Mouse (Mus musculus): Measurements from ENCODE around the gene Ufsp2. TPM values are rescaled to one million over a fixed set of nuclear protein-coding genes. Genes with fewer than 3 reads are reported as not detected.

Ufsp2 gene
- total and polyA plus RNA-seq, 3 experiments = 12.1 to 25.9 (median 25.3) TPM

DNA sequence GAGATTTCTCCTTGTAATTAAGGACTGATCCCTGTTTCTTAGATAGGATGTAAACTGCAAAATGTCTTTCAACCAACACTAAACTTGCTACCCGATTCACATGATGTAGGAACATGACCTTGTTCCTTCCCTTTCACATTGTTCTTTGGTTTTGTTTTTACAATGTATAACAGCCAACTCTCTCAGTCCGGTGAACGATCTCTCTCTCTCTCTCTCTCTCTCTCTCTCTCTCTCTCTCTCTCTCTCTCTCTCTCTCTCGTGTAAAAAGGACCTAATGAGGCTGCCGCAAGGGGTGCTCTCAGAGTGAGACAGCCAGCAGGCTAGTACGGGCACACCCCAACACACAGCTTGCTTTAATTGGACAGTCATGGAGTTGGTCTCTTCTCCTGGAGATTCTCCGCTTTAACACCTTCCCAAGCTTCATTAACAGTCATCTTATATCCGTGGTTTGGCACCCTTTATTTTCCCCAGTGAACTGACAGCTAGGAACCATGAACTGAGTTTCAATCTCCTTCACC lies 1.3 kb upstream of the Ufsp2 start:
- 60% methylated on average over 8 of the region's 8 CpGs for WGBS
- H3K9ac ChIP-seq (ENCODE audit: low read depth, low read length) = no peak overlapping the region
- intact Hi-C loops (cut with DNase I) = no loop called here
- no peaks in the 10 kb centered on the region for H3K79me2 ChIP-seq (replicated peaks; ENCODE audit: control insufficient read depth, insufficient read depth, low read length)
- peaks cover 1% of the 10 kb centered on the region; the same call in 1 of the 2 replicates for H3K4me1 ChIP-seq (ENCODE audit: control insufficient read depth, insufficient read depth, low read length)
- no peak overlapping the region for H3K27ac ChIP-seq
- no peaks in the 10 kb centered on the region for H3K36me3 ChIP-seq (ENCODE audit: control insufficient read depth, insufficient read depth, low read length)
- no peak for DNase-seq
- no peak overlapping the region for H3K4me3 ChIP-seq
- TF ChIP-seq POLR2A (IDR thresholded peaks at IDR 0.05; ENCODE audit: insufficient read depth, low read depth, low read length) = no peak
- TF ChIP-seq CTCF (IDR thresholded peaks at IDR 0.05) = no peak
- no peak for TF ChIP-seq EP300 (IDR thresholded peaks at IDR 0.05; ENCODE audit: insufficient read depth, low read depth, low read length)
- no peaks in the 10 kb centered on the region for H3K27me3 ChIP-seq (ENCODE audit: control insufficient read depth, insufficient read depth, low read length)

DNA sequence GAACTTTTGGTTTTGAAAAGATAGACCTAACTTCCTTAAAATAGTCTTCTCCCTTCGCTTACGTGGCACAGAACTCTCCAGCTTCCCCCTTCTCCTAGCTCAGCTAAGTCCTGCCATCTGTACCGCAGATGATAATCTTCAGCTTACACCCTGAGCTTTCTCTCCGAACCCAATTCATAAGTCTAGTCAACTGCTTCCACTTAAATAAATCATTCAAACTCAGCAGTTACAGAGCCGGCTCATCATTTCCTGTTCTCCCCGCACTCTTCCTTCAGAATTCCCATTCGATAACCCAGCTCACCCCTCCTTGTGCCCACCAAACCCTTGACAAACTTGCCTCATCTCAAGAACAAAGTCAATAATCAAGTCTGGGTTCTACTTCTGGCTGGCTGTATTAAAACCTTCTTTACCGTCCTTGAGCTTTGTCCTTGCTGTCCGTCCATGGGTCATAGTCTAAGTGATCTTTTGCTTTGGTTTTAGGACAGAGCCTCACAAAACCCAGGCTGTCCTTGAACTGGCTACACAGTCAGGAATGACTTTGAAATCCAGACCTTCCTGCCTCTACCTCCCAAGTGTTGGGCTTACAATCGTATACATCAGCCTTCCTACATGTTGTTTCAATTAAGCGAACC lies 625 bp downstream of the Ufsp2 start:
- intact Hi-C loops (cut with DNase I) = loop anchor here (1.0 kb wide), 1 partner anchor 23 kb away; the partner anchor contains the start of gene Lrp2bp
- Histone ChIP-seq H3K27me3 (ENCODE audit: control insufficient read depth, insufficient read depth, low read length) (no peaks in the 10 kb centered on the region), H3K79me2 (replicated peaks; ENCODE audit: control insufficient read depth, insufficient read depth, low read length) (no peaks in the 10 kb centered on the region), H3K4me3 (peak overlapping the region; percentile 89), H3K27ac (peak overlapping the region; percentile 74), H3K4me1 (ENCODE audit: control insufficient read depth, insufficient read depth, low read length) (peaks cover 1% of the 10 kb centered on the region; the same call in 1 of the 2 replicates), H3K9ac (ENCODE audit: low read depth, low read length) (peak overlapping the region; percentile 44), H3K36me3 (ENCODE audit: control insufficient read depth, insufficient read depth, low read length) (0 out of 2 replicates have a peak, but pooled peaks cover 2% of the 10 kb centered on the region)
- DNase-seq = no peak
- WGBS = 40% methylated on average over 11 of the region's 11 CpGs
- TF ChIP-seq CTCF (IDR thresholded peaks at IDR 0.05) (no peak), EP300 (IDR thresholded peaks at IDR 0.05; ENCODE audit: insufficient read depth, low read depth, low read length) (no peak), POLR2A (IDR thresholded peaks at IDR 0.05; ENCODE audit: insufficient read depth, low read depth, low read length) (no peak)

DNA sequence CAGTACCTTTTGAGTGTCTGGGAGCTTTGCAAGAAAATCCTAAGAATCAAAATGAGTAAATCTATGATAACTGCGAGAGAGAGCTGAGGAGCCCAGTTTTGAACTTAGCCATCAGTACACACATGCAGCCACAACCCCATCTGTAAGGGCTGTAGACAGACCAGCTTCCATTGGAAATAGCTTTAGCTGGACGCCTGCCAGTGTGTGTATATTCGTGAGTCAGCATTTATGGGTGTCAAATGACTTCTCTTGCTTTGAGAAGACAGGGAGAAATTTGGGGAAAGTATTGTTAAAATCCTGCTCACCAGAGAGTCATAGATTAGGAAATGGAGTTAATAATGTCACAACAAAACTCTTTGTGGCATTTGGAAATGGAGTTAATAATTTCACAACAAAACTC lies 11.3 kb downstream of the Ufsp2 start:
- Histone ChIP-seq H3K36me3 (ENCODE audit: control insufficient read depth, insufficient read depth, low read length) (no peaks in the 10 kb centered on the region; the same call in 1 of the 2 replicates), H3K79me2 (replicated peaks; ENCODE audit: control insufficient read depth, insufficient read depth, low read length) (no peaks in the 10 kb centered on the region), H3K9ac (ENCODE audit: low read depth, low read length) (no peak overlapping the region), H3K4me3 (no peak overlapping the region), H3K4me1 (ENCODE audit: control insufficient read depth, insufficient read depth, low read length) (no peaks in the 10 kb centered on the region), H3K27ac (no peak overlapping the region), H3K27me3 (ENCODE audit: control insufficient read depth, insufficient read depth, low read length) (no peaks in the 10 kb centered on the region)
- 61% methylated on average over 3 of the region's 3 CpGs for WGBS
- no peak for DNase-seq
- TF ChIP-seq CTCF (IDR thresholded peaks at IDR 0.05) (no peak), POLR2A (IDR thresholded peaks at IDR 0.05; ENCODE audit: insufficient read depth, low read depth, low read length) (no peak), EP300 (IDR thresholded peaks at IDR 0.05; ENCODE audit: insufficient read depth, low read depth, low read length) (no peak)
- intact Hi-C loops (cut with DNase I) = no loop called here

DNA sequence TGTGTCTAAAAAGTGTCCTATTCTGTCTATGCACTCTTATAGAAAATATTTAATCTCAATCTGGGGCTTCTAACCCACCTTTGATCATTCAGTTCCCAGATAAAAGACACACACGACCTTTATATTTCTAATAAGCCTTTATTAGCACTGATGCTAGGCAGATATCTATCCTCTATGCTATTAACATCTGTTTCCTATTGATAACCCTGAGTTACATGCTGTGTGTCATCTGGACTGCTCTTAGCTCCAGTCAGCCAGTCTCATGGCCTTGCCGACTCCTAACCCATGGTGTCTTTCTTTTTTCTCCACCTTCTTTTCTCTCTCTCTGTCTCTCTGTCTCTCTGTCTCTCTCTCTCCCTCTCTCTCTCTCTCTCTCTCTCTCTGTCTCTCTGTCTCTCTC lies 12.9 kb downstream of the Ufsp2 start:
- Histone ChIP-seq H3K9ac (ENCODE audit: low read depth, low read length) (no peak overlapping the region), H3K79me2 (replicated peaks; ENCODE audit: control insufficient read depth, insufficient read depth, low read length) (no peaks in the 10 kb centered on the region), H3K27me3 (ENCODE audit: control insufficient read depth, insufficient read depth, low read length) (no peaks in the 10 kb centered on the region), H3K36me3 (ENCODE audit: control insufficient read depth, insufficient read depth, low read length) (no peaks in the 10 kb centered on the region; the same call in 1 of the 2 replicates), H3K4me3 (no peak overlapping the region), H3K4me1 (ENCODE audit: control insufficient read depth, insufficient read depth, low read length) (no peaks in the 10 kb centered on the region), H3K27ac (no peak overlapping the region)
- intact Hi-C loops (cut with DNase I) = no loop called here
- no peak for DNase-seq
- TF ChIP-seq POLR2A (IDR thresholded peaks at IDR 0.05; ENCODE audit: insufficient read depth, low read depth, low read length) (no peak), EP300 (IDR thresholded peaks at IDR 0.05; ENCODE audit: insufficient read depth, low read depth, low read length) (no peak), CTCF (IDR thresholded peaks at IDR 0.05) (no peak)
- 53% methylated on average over 2 of the region's 2 CpGs for WGBS

DNA sequence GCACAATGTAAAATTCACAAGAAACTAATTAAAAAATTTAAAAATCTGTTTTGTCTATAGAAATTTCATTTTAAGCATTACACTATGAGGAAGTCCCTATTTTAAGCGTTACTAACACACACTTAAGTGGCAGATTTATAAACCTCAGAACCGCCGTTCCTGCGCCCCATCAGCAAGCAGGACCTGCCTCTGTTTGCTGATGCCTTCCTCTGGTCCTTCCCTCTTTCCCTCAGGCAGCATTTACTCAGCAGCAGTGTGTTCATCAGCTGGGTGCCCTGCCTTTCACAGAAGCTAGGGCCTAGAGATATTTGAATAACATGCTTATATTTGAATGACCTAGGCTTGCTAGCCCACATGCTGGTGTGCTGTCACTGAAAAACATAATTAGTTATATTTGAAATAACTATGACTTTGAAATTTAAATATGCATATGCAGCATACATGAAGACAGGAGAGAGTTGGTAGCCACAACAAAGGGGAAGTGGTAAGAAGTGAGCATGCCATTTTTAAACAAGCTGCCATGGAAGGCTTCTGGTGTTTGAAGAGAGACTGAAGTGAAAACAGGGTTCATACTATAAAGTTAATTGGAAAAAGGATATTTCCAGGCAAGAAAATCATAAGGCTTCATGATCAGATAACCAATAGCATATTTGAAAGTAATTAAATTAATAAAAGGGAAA lies 15.4 kb downstream of the Ufsp2 start:
- intact Hi-C loops (cut with DNase I) = no loop called here
- H3K27ac ChIP-seq = no peak overlapping the region
- 90% methylated on average over 4 of the region's 4 CpGs for WGBS
- H3K9ac ChIP-seq (ENCODE audit: low read depth, low read length) = no peak overlapping the region
- H3K36me3 ChIP-seq (ENCODE audit: control insufficient read depth, insufficient read depth, low read length) = no peaks in the 10 kb centered on the region; the same call in 1 of the 2 replicates
- H3K4me1 ChIP-seq (ENCODE audit: control insufficient read depth, insufficient read depth, low read length) = no peaks in the 10 kb centered on the region
- H3K79me2 ChIP-seq (replicated peaks; ENCODE audit: control insufficient read depth, insufficient read depth, low read length) = no peaks in the 10 kb centered on the region
- H3K27me3 ChIP-seq (ENCODE audit: control insufficient read depth, insufficient read depth, low read length) = no peaks in the 10 kb centered on the region
- TF ChIP-seq CTCF (IDR thresholded peaks at IDR 0.05) (no peak), EP300 (IDR thresholded peaks at IDR 0.05; ENCODE audit: insufficient read depth, low read depth, low read length) (no peak), POLR2A (IDR thresholded peaks at IDR 0.05; ENCODE audit: insufficient read depth, low read depth, low read length) (no peak)
- no peak for DNase-seq
- H3K4me3 ChIP-seq = no peak overlapping the region

DNA sequence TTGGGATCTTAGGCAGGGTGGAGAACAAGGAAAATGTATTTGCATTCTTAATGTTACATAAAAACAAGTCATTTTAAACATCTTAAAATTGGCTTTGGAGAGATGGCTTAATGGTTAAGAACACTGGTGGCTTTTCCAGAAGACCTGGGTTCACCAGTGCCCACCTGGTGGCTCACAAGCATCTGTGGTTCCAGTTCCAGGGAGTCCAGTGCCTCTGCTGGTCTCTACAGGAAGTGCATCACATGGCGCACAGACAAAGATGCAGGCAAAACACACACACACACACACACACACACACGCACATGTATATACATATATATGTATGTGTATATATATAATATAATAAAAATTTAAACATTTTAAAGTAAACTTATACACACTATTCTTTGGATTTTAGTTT lies 18.8 kb downstream of the Ufsp2 start:
- Histone ChIP-seq H3K79me2 (replicated peaks; ENCODE audit: control insufficient read depth, insufficient read depth, low read length) (no peaks in the 10 kb centered on the region), H3K36me3 (ENCODE audit: control insufficient read depth, insufficient read depth, low read length) (peaks cover 6% of the 10 kb centered on the region), H3K4me3 (no peak overlapping the region), H3K4me1 (ENCODE audit: control insufficient read depth, insufficient read depth, low read length) (no peaks in the 10 kb centered on the region), H3K27me3 (ENCODE audit: control insufficient read depth, insufficient read depth, low read length) (no peaks in the 10 kb centered on the region), H3K27ac (no peak overlapping the region), H3K9ac (ENCODE audit: low read depth, low read length) (no peak overlapping the region)
- 98% methylated on average over 2 of the region's 2 CpGs for WGBS
- intact Hi-C loops (cut with DNase I) = no loop called here
- no peak for DNase-seq
- TF ChIP-seq CTCF (IDR thresholded peaks at IDR 0.05) (peak; percentile 55), POLR2A (IDR thresholded peaks at IDR 0.05; ENCODE audit: insufficient read depth, low read depth, low read length) (no peak)

All from heart, adult 2 months (tissue).